In the genomic region with DNA sequence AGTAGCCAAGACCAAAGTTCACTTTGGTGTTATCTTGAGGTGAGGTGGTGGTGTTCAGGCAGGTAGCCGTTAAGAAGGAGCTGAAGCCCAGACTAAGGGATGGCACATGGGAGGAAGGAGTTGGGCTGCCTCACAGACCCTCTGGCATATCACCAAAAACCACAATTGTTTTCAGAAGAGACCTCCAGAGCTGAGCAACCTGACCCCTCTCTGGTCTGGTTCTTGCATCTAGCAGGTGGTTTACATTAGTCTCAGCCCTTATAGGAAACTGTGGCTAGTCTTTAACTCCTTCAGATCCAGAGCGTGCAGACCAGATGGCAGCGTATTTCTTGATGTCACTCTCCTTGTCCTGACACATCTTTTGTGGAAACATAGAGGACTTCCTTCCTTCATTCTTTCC, we compare ENCODE assay signal across 13 mouse cellular contexts. TPM values are rescaled to one million over a fixed set of nuclear protein-coding genes. Genes with fewer than 3 reads are reported as not detected.
DNase-seq lines count a peak whose midpoint lies in the region; ATAC-seq and TF ChIP-seq lines count a peak whose summit lies in the region.
"Had no signal": no experiment of that assay in that cellular context is flagged by ENCODE, and none has a peak within 500 bp of the region (broad histone marks: within the 10 kb centered on the region; RNA-seq: fewer than 3 reads in every experiment).

No protein-coding gene starts in this region.

- 55% methylated on average over 3 of the region's 3 CpGs for WGBS in heart, embryonic 15.5 days
- 22% methylated on average over 3 of the region's 3 CpGs for WGBS in embryonic facial prominence, embryonic 13.5 days
- 32% methylated on average over 3 of the region's 3 CpGs for WGBS in limb, embryonic 14.5 days
- 88% methylated on average over 3 of the region's 3 CpGs for WGBS in forebrain, embryonic 12.5 days

- peaks cover 48% of the 10 kb centered on the region for H3K4me1 ChIP-seq in heart, embryonic 15.5 days (replicated peaks)
- H3K4me1 ChIP-seq in embryonic facial prominence, embryonic 13.5 days, result peaks cover 47% of the 10 kb centered on the region
- peaks cover 43% of the 10 kb centered on the region for H3K4me1 ChIP-seq in limb, embryonic 14.5 days (ENCODE audit: control insufficient read depth, insufficient read depth, low read length)
- H3K4me1 ChIP-seq in forebrain, embryonic 12.5 days, result peaks cover 34% of the 10 kb centered on the region

- ATAC-seq in heart, embryonic 15.5 days (replicated peaks; ENCODE audit: insufficient number of reproducible peaks, insufficient read depth, low FRiP score, low read depth), result no peak
- no peak for ATAC-seq in embryonic facial prominence, embryonic 13.5 days (ENCODE audit: insufficient number of reproducible peaks, insufficient read depth, low FRiP score, low TSS enrichment, low read depth)
- no peak for ATAC-seq in limb, embryonic 14.5 days (ENCODE audit: low FRiP score, low read depth)
- no peak for ATAC-seq in forebrain, embryonic 12.5 days (ENCODE audit: low FRiP score)
- ATAC-seq: inflammation-experienced regulatory T-cells, adult 6 months had no signal

- H3K9ac ChIP-seq in heart, embryonic 15.5 days, result no peak overlapping the region
- no peak overlapping the region for H3K9ac ChIP-seq in embryonic facial prominence, embryonic 13.5 days
- H3K9ac ChIP-seq in limb, embryonic 14.5 days (ENCODE audit: low read depth, low read length, severe bottlenecking), result no peak overlapping the region
- no peak overlapping the region for H3K9ac ChIP-seq in forebrain, embryonic 12.5 days
- H3K9ac ChIP-seq: liver, embryonic 13.5 days had no signal

- DNase-seq in heart, adult 11 months, result no peak
- peak; percentile 72 for DNase-seq in 416B (ENCODE audit: low read depth)
- DNase-seq in limb, embryonic 14.5 days (ENCODE audit: low spot score), result peak; percentile 77
- DNase-seq in adrenal gland, adult 2 months, result no peak
- DNase-seq in urinary bladder, postnatal 25 days (ENCODE audit: low spot score), result no peak
- DNase-seq: liver, embryonic 13.5 days had no signal

- H3K27ac ChIP-seq in heart, embryonic 15.5 days, result peak overlapping the region; percentile 39; the same call in 1 of the 2 replicates
- peak overlapping the region; percentile 100 for H3K27ac ChIP-seq in embryonic facial prominence, embryonic 13.5 days
- H3K27ac ChIP-seq in limb, embryonic 14.5 days (replicated peaks; ENCODE audit: low read depth, low read length), result peak overlapping the region; percentile 22
- H3K27ac ChIP-seq in forebrain, embryonic 12.5 days, result no peak overlapping the region
- H3K27ac ChIP-seq: liver, embryonic 13.5 days; neural tube, embryonic 13.5 days had no signal

- 0 out of 2 replicates have a peak, but pooled peaks cover 4% of the 10 kb centered on the region for H3K36me3 ChIP-seq in heart, embryonic 15.5 days
- H3K36me3 ChIP-seq in embryonic facial prominence, embryonic 13.5 days, result peaks cover 16% of the 10 kb centered on the region
- H3K36me3 ChIP-seq in limb, embryonic 14.5 days (ENCODE audit: control insufficient read depth, insufficient read depth, low read length), result peaks cover 13% of the 10 kb centered on the region; the same call in 1 of the 2 replicates
- H3K36me3 ChIP-seq in forebrain, embryonic 12.5 days (replicated peaks), result peaks cover 16% of the 10 kb centered on the region; the same call in 1 of the 2 replicates

- H3K4me3 ChIP-seq in heart, embryonic 15.5 days, result no peak overlapping the region
- H3K4me3 ChIP-seq in embryonic facial prominence, embryonic 13.5 days, result peak overlapping the region; percentile 14; the same call in 1 of the 2 replicates
- no peak overlapping the region for H3K4me3 ChIP-seq in limb, embryonic 14.5 days (replicated peaks; ENCODE audit: low read length)
- no peak overlapping the region for H3K4me3 ChIP-seq in forebrain, embryonic 12.5 days (replicated peaks)
- H3K4me3 ChIP-seq: liver, embryonic 13.5 days; neural tube, embryonic 13.5 days had no signal

- H3K9me3 ChIP-seq in heart, embryonic 15.5 days (replicated peaks), result no peaks in the 10 kb centered on the region
- no peaks in the 10 kb centered on the region for H3K9me3 ChIP-seq in embryonic facial prominence, embryonic 13.5 days
- no peaks in the 10 kb centered on the region for H3K9me3 ChIP-seq in limb, embryonic 14.5 days (ENCODE audit: control insufficient read depth, low read length)
- no peaks in the 10 kb centered on the region for H3K9me3 ChIP-seq in forebrain, embryonic 12.5 days
- H3K9me3 ChIP-seq: liver, embryonic 13.5 days; neural tube, embryonic 13.5 days had no signal

- TF ChIP-seq POLR2A in limb, embryonic 14.5 days (IDR thresholded peaks at IDR 0.05; ENCODE audit: borderline replicate concordance, extremely low read depth, insufficient read depth, insufficient read length), result no peak

- H3K27me3 ChIP-seq in heart, embryonic 15.5 days, result no peaks in the 10 kb centered on the region
- H3K27me3 ChIP-seq in embryonic facial prominence, embryonic 13.5 days, result no peaks in the 10 kb centered on the region
- no peaks in the 10 kb centered on the region for H3K27me3 ChIP-seq in limb, embryonic 14.5 days (ENCODE audit: control insufficient read depth, insufficient read depth, low read length)
- no peaks in the 10 kb centered on the region for H3K27me3 ChIP-seq in forebrain, embryonic 12.5 days
- H3K27me3 ChIP-seq: liver, embryonic 13.5 days; neural tube, embryonic 13.5 days had no signal

- H3K4me2 ChIP-seq in heart, embryonic 15.5 days, result no peak overlapping the region
- H3K4me2 ChIP-seq in embryonic facial prominence, embryonic 13.5 days, result peak overlapping the region; percentile 76
- H3K4me2 ChIP-seq in limb, embryonic 14.5 days (replicated peaks; ENCODE audit: low read depth, low read length, severe bottlenecking), result peak overlapping the region; percentile 8; the same call in 1 of the 2 replicates
- H3K4me2 ChIP-seq in forebrain, embryonic 12.5 days, result no peak overlapping the region
- H3K4me2 ChIP-seq: heart, embryonic 11.5 days; liver, embryonic 13.5 days; midbrain, embryonic 11.5 days had no signal

RNA-seq across cellular contexts. Expression of a gene that starts 39.8 kb away (rescaled TPM):
- polyA plus RNA-seq in heart, embryonic 15.5 days (2015; fragmentation: Nextera tagmentation; extraction: Ambion mirVana), result 40.0 and 50.0 TPM in 2 replicates
- 90.9 and 92.0 TPM in 2 replicates for polyA plus RNA-seq in embryonic facial prominence, embryonic 13.5 days (2015; fragmentation: Nextera tagmentation; extraction: Ambion mirVana)
- 112 and 126 TPM in 2 replicates for polyA plus RNA-seq in limb, embryonic 14.5 days (2012; rRNA removed)
- 106 and 126 TPM in 2 replicates for polyA plus RNA-seq in limb, embryonic 14.5 days (2014; fragmentation: Nextera tagmentation; extraction: Ambion mirVana)
- total RNA-seq in adrenal gland, adult 2 months (2021), result 100 to 1,000 TPM; 167 to 176 TPM
- 89.3 and 96.6 TPM in 2 replicates for polyA plus RNA-seq in adrenal gland, adult 2 months (2012; rRNA removed)
- 112 and 123 TPM in 2 replicates for polyA plus RNA-seq in forebrain, embryonic 12.5 days (2016; fragmentation: Nextera tagmentation; extraction: Ambion mirVana)

RNA-seq across cellular contexts. Expression of a gene that starts 40.0 kb away (rescaled TPM):
- polyA plus RNA-seq in heart, embryonic 15.5 days (2015; fragmentation: Nextera tagmentation; extraction: Ambion mirVana), result 3.9 and 4.6 TPM in 2 replicates
- 7.3 and 8.3 TPM in 2 replicates for polyA plus RNA-seq in embryonic facial prominence, embryonic 13.5 days (2015; fragmentation: Nextera tagmentation; extraction: Ambion mirVana)
- 11.4 and 11.7 TPM in 2 replicates for polyA plus RNA-seq in limb, embryonic 14.5 days (2012; rRNA removed)
- 7.5 and 12.6 TPM in 2 replicates for polyA plus RNA-seq in limb, embryonic 14.5 days (2014; fragmentation: Nextera tagmentation; extraction: Ambion mirVana)
- total RNA-seq in adrenal gland, adult 2 months (2021), result 10 to 100 TPM; 11.7 to 17.3 TPM
- polyA plus RNA-seq in adrenal gland, adult 2 months (2012; rRNA removed), result 9.4 and 10.3 TPM in 2 replicates
- 6.5 and 7.3 TPM in 2 replicates for polyA plus RNA-seq in forebrain, embryonic 12.5 days (2016; fragmentation: Nextera tagmentation; extraction: Ambion mirVana)

RNA-seq across cellular contexts. Expression of a gene that starts 44.8 kb away (rescaled TPM):
- 1.5 and 2.3 TPM in 2 replicates for polyA plus RNA-seq in heart, embryonic 15.5 days (2015; fragmentation: Nextera tagmentation; extraction: Ambion mirVana)
- polyA plus RNA-seq in embryonic facial prominence, embryonic 13.5 days (2015; fragmentation: Nextera tagmentation; extraction: Ambion mirVana), result 3.3 TPM in 2 replicates
- polyA plus RNA-seq in limb, embryonic 14.5 days (2012; rRNA removed), result 12.9 and 15.4 TPM in 2 replicates
- 2.2 and 2.7 TPM in 2 replicates for polyA plus RNA-seq in limb, embryonic 14.5 days (2014; fragmentation: Nextera tagmentation; extraction: Ambion mirVana)
- total RNA-seq in adrenal gland, adult 2 months (2021), result 10 to 100 TPM in 1 of 2 experiments, 1 to 10 TPM in 1; 6.1 to 22.2 TPM
- 15.5 and 18.2 TPM in 2 replicates for polyA plus RNA-seq in adrenal gland, adult 2 months (2012; rRNA removed)
- polyA plus RNA-seq in forebrain, embryonic 12.5 days (2016; fragmentation: Nextera tagmentation; extraction: Ambion mirVana), result 4.4 and 4.8 TPM in 2 replicates

Comparison
In these comparisons a context has a peak if more than half of its experiments do, and no peak if none do; other contexts are left out.
1. H3K4me2 ChIP-seq: peak in embryonic facial prominence, embryonic 13.5 days (single experiment) and limb, embryonic 14.5 days (single experiment); none in heart, embryonic 15.5 days (single experiment) and forebrain, embryonic 12.5 days (single experiment).
2. DNase-seq: peak in 416B (single experiment) and limb, embryonic 14.5 days (single experiment); none in heart, adult 11 months (single experiment), adrenal gland, adult 2 months (single experiment) and urinary bladder, postnatal 25 days (single experiment).